Mouse (Mus musculus) heart, adult 8-10 months (tissue): ENCODE data around the gene Nmb. TPM values are rescaled to one million over a fixed set of nuclear protein-coding genes. Genes with fewer than 3 reads are reported as not detected.

Experiments used
- DNase-seq: peaks from one replicate; pipeline ENCODE4 v3.0.0; 2022; ENCODE audit warnings: low spot score
- total RNA-seq, 4 experiments: library from RNA; stranded (reverse); gene quantifications; 2 replicates each; pipeline ENCODE4 v1.2.4; 2022

Gene Nmb
- total RNA-seq, 4 experiments from 2014 or later: 5.1 to 11.7 (median 7.9) TPM

DNA sequence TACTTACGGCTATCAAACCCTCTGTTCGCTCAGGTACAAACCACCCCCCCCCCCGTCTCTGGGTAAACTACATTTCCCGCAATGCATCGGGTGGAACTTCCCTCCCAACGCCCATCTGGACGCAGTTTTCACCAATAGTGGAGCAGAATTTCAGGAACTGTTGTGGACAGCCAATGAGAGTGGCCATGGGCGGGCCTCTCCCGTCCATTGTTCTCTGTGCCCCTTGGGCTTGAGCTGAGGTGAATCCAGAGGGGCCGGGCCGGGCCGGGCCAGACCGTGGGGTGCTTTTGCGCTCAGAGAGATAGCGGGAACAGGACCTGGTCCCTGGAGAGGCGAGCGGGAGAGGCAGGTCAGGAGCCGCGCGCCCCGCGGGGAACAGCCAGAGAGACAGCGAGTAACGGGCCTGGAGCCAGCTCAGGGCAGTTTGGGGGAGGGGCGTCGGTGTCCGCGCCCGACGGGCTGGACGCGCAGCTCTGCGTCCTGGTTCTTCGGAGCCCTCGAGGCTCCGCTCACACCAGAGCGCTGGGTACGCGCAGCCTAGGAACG lies 44.1 kb downstream of the Nmb start, which contains the start of gene Zscan2:
TSS of gene Zscan2 (plus strand) at position 192 of the 546 bp plus-strand sequence.
- DNase-seq: peak; percentile 95

DNA sequence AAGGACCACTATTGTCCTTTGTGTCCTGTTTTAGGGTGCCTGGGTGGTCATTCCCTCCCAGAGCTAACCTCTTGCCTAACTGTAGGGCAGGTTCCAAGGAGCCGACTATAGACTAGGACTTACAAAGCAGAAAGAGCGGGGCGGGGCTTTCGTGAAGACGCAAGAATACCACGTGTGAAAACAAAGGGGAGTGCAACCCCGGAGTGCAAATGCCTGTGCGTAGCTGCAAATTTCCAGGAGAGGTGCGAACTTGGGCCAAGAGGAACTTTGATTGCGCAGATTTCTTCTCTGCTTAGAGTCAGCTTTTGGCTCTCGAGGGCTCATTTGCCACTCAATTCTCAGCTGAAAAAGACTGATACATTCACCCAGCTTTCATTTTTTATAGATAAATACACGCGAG lies 44.6 kb downstream of the Nmb start:
- DNase-seq: peak; percentile 48

DNA sequence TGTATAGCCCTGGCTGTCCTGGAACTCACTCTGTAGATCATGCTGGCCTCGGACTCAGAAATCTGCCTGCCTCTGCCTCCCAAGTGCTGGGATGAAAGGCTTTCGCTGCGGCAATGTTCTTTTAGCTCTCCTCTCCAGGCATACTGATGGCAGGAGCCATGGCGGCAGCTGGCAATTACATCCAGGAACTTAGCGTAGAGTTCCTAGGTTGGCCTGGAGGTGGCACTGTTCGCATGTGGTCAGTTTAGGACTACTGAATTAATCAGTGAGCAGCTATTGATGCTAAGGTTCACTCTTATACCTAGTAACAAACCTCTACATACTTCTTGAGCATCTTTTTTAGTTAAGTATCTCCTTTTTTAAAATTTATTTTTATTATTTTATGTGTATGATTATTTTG lies 47.7 kb downstream of the Nmb start:
- DNase-seq: peak; percentile 79

DNA sequence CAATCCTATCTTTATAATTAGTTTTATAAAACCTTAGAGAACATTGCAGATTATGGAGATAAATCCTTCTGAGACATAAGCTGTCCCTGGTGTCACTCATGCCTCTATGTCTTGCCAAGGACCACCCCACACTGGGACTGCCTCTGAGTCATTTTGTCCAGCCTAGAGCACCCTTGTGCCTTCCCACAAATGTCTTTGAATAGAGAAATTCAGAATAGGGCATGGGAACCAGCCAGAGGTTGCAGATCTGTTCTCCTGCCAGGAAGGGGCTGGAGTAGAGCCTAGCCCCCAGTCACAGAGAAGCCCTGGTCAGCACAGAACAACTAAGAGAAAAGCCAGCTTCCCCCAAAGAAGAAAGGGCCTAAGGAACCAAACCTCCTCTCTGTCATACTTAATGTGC lies 49.6 kb downstream of the Nmb start:
- no peak for DNase-seq

DNA sequence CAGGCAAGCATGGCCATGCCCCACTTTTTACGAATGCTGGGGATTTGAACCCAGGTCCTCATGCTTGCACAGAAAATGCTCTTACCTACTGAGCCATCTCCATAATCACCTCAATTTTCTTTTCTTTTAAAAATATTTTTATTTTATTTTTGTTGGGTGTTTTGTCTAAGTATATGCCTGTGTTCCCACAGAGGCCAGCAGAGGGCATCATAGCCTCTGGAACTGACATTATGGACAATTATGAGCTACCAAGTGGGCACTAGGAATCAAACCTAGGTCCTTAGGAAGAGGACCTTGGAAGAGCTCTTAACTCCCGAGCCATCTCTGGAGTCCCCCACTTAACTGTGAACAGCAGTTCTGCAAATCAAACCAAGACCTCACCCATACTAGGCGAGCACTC lies 51.7 kb downstream of the Nmb start:
- DNase-seq: no peak

Other genes starting within 250 kb of the Nmb start
- 10 to 100 TPM; 10.7 to 12.1 (median 11.7) TPM for gene Crtc3, start 216.2 kb downstream of the Nmb start, total RNA-seq
- 10 to 100 TPM; 28.6 to 38.3 (median 31.5) TPM for gene Iqgap1, start 79.1 kb downstream of the Nmb start, total RNA-seq
- 1 to 10 TPM; 4.7 to 8.1 (median 6.2) TPM for gene Zscan2, start 44.2 kb downstream of the Nmb start, total RNA-seq
- 1 to 10 TPM; 4.6 to 7.6 (median 6.3) TPM for gene Wdr73, start 3.8 kb downstream of the Nmb start, total RNA-seq
- 10 to 100 TPM; 35.3 to 41.0 (median 39.2) TPM for gene Sec11a, start 42.7 kb upstream of the Nmb start, total RNA-seq
- gene Zfp592, start 88.6 kb upstream of the Nmb start, total RNA-seq: 10 to 100 TPM; 13.5 to 18.1 (median 16.3) TPM
- gene Alpk3, start 152.5 kb upstream of the Nmb start, total RNA-seq: 100 to 1,000 TPM; 138 to 167 (median 145) TPM
- gene Slc28a1, start 209.7 kb upstream of the Nmb start, total RNA-seq: under 1 TPM in 3 of 4 experiments, not detected in 1; 0.09 to 0.31 (median 0.16) TPM